Mouse (Mus musculus): ENCODE data around the gene Nrxn3. TPM values are rescaled to one million over a fixed set of nuclear protein-coding genes. Genes with fewer than 3 reads are reported as not detected.

The Nrxn3 gene
- polyA plus RNA-seq, 1 experiment from 2014 or later, result 96.9 TPM

Small RNAs within 50 kb of the gene (microRNA-seq; reads per million reads assigned to microRNA genes)
- gene Gm23989, result not detected
- gene Gm27313, result not detected

Measured in hindbrain, embryonic 14.5 days (tissue).